29 mouse cellular contexts compared by ENCODE assay signal in genomic region chr16:19987589-19987988, GRCm38 (mm10).
"Had no signal": no experiment of that assay in that cellular context is flagged by ENCODE, and none has a peak within 500 bp of the region (broad histone marks: within the 10 kb centered on the region; RNA-seq: fewer than 3 reads in every experiment).

No protein-coding gene starts in this region.

- H3K4me2 ChIP-seq: limb, embryonic 12.5 days; limb, embryonic 13.5 days; limb, embryonic 15.5 days; liver, embryonic 11.5 days; liver, embryonic 12.5 days; liver, embryonic 13.5 days; liver, embryonic 15.5 days; lung, embryonic 14.5 days; lung, embryonic 15.5 days; midbrain, embryonic 11.5 days; midbrain, embryonic 12.5 days; midbrain, embryonic 13.5 days; midbrain, embryonic 15.5 days had no signal

- H3K27me3 ChIP-seq: limb, embryonic 12.5 days; limb, embryonic 13.5 days; limb, embryonic 15.5 days; liver, embryonic 12.5 days; liver, embryonic 13.5 days; liver, embryonic 15.5 days; lung, embryonic 15.5 days; megakaryocyte, embryonic 14.5 days; midbrain, embryonic 12.5 days; midbrain, embryonic 13.5 days; midbrain, embryonic 15.5 days had no signal

- H3K36me3 ChIP-seq: limb, embryonic 10.5 days; limb, embryonic 12.5 days; limb, embryonic 13.5 days; limb, embryonic 15.5 days; liver, embryonic 12.5 days; liver, embryonic 13.5 days; liver, embryonic 15.5 days; lung, embryonic 15.5 days; midbrain, embryonic 10.5 days; midbrain, embryonic 12.5 days; midbrain, embryonic 13.5 days; midbrain, embryonic 15.5 days had no signal

- H3K9ac ChIP-seq: limb, embryonic 12.5 days; limb, embryonic 13.5 days; limb, embryonic 15.5 days; liver, embryonic 12.5 days; liver, embryonic 13.5 days; liver, embryonic 14.5 days; liver, embryonic 15.5 days; liver, postnatal 0 days; lung, embryonic 14.5 days; lung, embryonic 15.5 days; midbrain, embryonic 12.5 days; midbrain, embryonic 13.5 days; midbrain, embryonic 15.5 days had no signal

- H3K4me3 ChIP-seq: limb, embryonic 10.5 days; limb, embryonic 12.5 days; limb, embryonic 13.5 days; limb, embryonic 15.5 days; liver, embryonic 12.5 days; liver, embryonic 13.5 days; liver, embryonic 15.5 days; lung, embryonic 15.5 days; megakaryocyte, embryonic 14.5 days; midbrain, embryonic 10.5 days; midbrain, embryonic 12.5 days; midbrain, embryonic 13.5 days; midbrain, embryonic 15.5 days; myocyte had no signal

- H3K4me1 ChIP-seq: limb, embryonic 12.5 days; limb, embryonic 13.5 days; limb, embryonic 15.5 days; midbrain, embryonic 10.5 days; midbrain, embryonic 12.5 days; midbrain, embryonic 13.5 days; midbrain, embryonic 15.5 days had no signal

- H3K27ac ChIP-seq: limb, embryonic 10.5 days; limb, embryonic 12.5 days; limb, embryonic 13.5 days; limb, embryonic 15.5 days; liver, embryonic 12.5 days; liver, embryonic 13.5 days; liver, embryonic 14.5 days; liver, embryonic 15.5 days; lung, embryonic 15.5 days; macrophage; midbrain, embryonic 10.5 days; midbrain, embryonic 12.5 days; midbrain, embryonic 13.5 days; midbrain, embryonic 15.5 days had no signal

- DNase-seq: left cerebral cortex, postnatal 4 days; liver; liver, embryonic 13.5 days; liver, postnatal 0 days; lung, adult 18-20 months; lung, adult 2 months; lung, embryonic 14.5 days; lung, postnatal 10 days; lung, postnatal 14 days; lung, postnatal 36 days; lung, postnatal 4 days; midbrain, embryonic 14.5 days had no signal

- H3K9me3 ChIP-seq: limb, embryonic 10.5 days; limb, embryonic 15.5 days; liver, embryonic 12.5 days; liver, embryonic 13.5 days; lung, embryonic 15.5 days; midbrain, embryonic 10.5 days; midbrain, embryonic 15.5 days had no signal
